Comparison of ENCODE assay signal across 13 mouse cellular contexts in genomic region chr13:110913687-110914086, GRCm38 (mm10).
DNase-seq lines count a peak whose midpoint lies in the region; ATAC-seq and TF ChIP-seq lines count a peak whose summit lies in the region.
"Had no signal": no experiment of that assay in that cellular context is flagged by ENCODE, and none has a peak within 500 bp of the region (broad histone marks: within the 10 kb centered on the region; RNA-seq: fewer than 3 reads in every experiment).

No protein-coding gene starts in this region.

- no peak for TF ChIP-seq CTCF in cerebellum, adult 2 months (IDR thresholded peaks at IDR 0.05; ENCODE audit: borderline replicate concordance, insufficient read depth, low read depth, low read length)

- peak overlapping the region; percentile 31; the same call in 1 of the 2 replicates for H3K27ac ChIP-seq in forebrain, embryonic 15.5 days (replicated peaks)
- H3K27ac ChIP-seq in forebrain, embryonic 11.5 days (ENCODE audit: low read depth, low read length): no peak overlapping the region
- no peak overlapping the region for H3K27ac ChIP-seq in cerebellum, adult 2 months (ENCODE audit: insufficient read depth, low read length)
- H3K27ac ChIP-seq: limb, embryonic 10.5 days had no signal

- TF ChIP-seq POLR2A in cerebellum, adult 2 months (IDR thresholded peaks at IDR 0.05; ENCODE audit: borderline replicate concordance, insufficient read depth, low read length): no peak

- no peaks in the 10 kb centered on the region for H3K27me3 ChIP-seq in forebrain, embryonic 15.5 days
- no peaks in the 10 kb centered on the region for H3K27me3 ChIP-seq in forebrain, embryonic 11.5 days (ENCODE audit: control insufficient read depth, insufficient read depth, low read length)
- H3K27me3 ChIP-seq in cerebellum, adult 2 months (ENCODE audit: control insufficient read depth, insufficient read depth, low read length): no peaks in the 10 kb centered on the region
- H3K27me3 ChIP-seq: CH12.LX; heart, embryonic 12.5 days had no signal

- no peak overlapping the region for H3K4me2 ChIP-seq in forebrain, embryonic 15.5 days (replicated peaks)
- H3K4me2 ChIP-seq in forebrain, embryonic 11.5 days (ENCODE audit: low read depth, low read length, severe bottlenecking): no peak overlapping the region
- H3K4me2 ChIP-seq: heart, embryonic 12.5 days had no signal

- no peaks in the 10 kb centered on the region for H3K9me3 ChIP-seq in forebrain, embryonic 15.5 days
- H3K9me3 ChIP-seq in forebrain, embryonic 11.5 days (ENCODE audit: control insufficient read depth, low read length): no peaks in the 10 kb centered on the region
- H3K9me3 ChIP-seq: heart, embryonic 12.5 days; limb, embryonic 10.5 days had no signal

- no peak overlapping the region for H3K4me3 ChIP-seq in forebrain, embryonic 15.5 days
- H3K4me3 ChIP-seq in forebrain, embryonic 11.5 days (ENCODE audit: low read depth, low read length): no peak overlapping the region
- no peak overlapping the region for H3K4me3 ChIP-seq in cerebellum, adult 2 months (replicated peaks; ENCODE audit: insufficient read depth, low read depth, low read length)
- H3K4me3 ChIP-seq: heart, embryonic 12.5 days; limb, embryonic 10.5 days had no signal

- H3K36me3 ChIP-seq in forebrain, embryonic 15.5 days: no peaks in the 10 kb centered on the region
- no peaks in the 10 kb centered on the region for H3K36me3 ChIP-seq in forebrain, embryonic 11.5 days (ENCODE audit: control insufficient read depth, insufficient read depth, low read length)
- H3K36me3 ChIP-seq: heart, embryonic 12.5 days; limb, embryonic 10.5 days had no signal

- DNase-seq in forebrain, embryonic 11.5 days (ENCODE audit: low spot score): no peak
- DNase-seq in cerebellum, adult 2 months: peak; percentile 72 to 87
- DNase-seq in layer of hippocampus, adult 18-20 months (ENCODE audit: low spot score in 2 of 2): peak; percentile 78 to 87
- peak; percentile 44 to 63 for DNase-seq in right cerebral cortex, adult 2 months (ENCODE audit: low spot score in 2 of 2)
- no peak for DNase-seq in liver
- no peak for DNase-seq in c-Kit-positive CD71-positive TER-119-positive erythroid progenitor cells, embryonic 14.5 days (ENCODE audit: low spot score)
- DNase-seq: lung, postnatal 14 days had no signal

- H3K4me1 ChIP-seq in forebrain, embryonic 15.5 days: no peaks in the 10 kb centered on the region
- no peaks in the 10 kb centered on the region for H3K4me1 ChIP-seq in forebrain, embryonic 11.5 days (replicated peaks; ENCODE audit: control insufficient read depth, insufficient read depth, low read length)
- no peaks in the 10 kb centered on the region for H3K4me1 ChIP-seq in cerebellum, adult 2 months (ENCODE audit: control insufficient read depth, insufficient read depth, low read length)

- 67% methylated on average over 5 of the region's 5 CpGs for WGBS in forebrain, embryonic 15.5 days
- 89% methylated on average over 5 of the region's 5 CpGs for WGBS in forebrain, embryonic 11.5 days
- WGBS in cerebellum, adult 2 months: 21% methylated on average over 5 of the region's 5 CpGs

- no peak for ATAC-seq in forebrain, embryonic 15.5 days (replicated peaks)
- no peak for ATAC-seq in forebrain, embryonic 11.5 days (replicated peaks; ENCODE audit: low FRiP score)
- ATAC-seq in activated CD4-positive, CD25-positive, alpha-beta regulatory T cell, adult 4 months: no peak
- ATAC-seq: hindbrain, embryonic 16.5 days had no signal

- no peak overlapping the region for H3K9ac ChIP-seq in forebrain, embryonic 15.5 days (replicated peaks)
- no peak overlapping the region for H3K9ac ChIP-seq in forebrain, embryonic 11.5 days (ENCODE audit: low read length)
- H3K9ac ChIP-seq: heart, embryonic 12.5 days had no signal

Comparison
In these comparisons a context has a peak if more than half of its experiments do, and no peak if none do; other contexts are left out.
1. DNase-seq: peak in cerebellum, adult 2 months (2 of 2), layer of hippocampus, adult 18-20 months (2 of 2) and right cerebral cortex, adult 2 months (2 of 2); none in forebrain, embryonic 11.5 days (single experiment), liver (single experiment) and c-Kit-positive CD71-positive TER-119-positive erythroid progenitor cells, embryonic 14.5 days (single experiment).